Mouse (Mus musculus) kidney, postnatal 36 days (tissue): Measurements from ENCODE around the gene Lck.
"Not testable (repeated sequence)": the region's sequence is repeated elsewhere in the genome, so short reads cannot be mapped to it uniquely, and the experiment has no call there.

Experiments used
- DNase-seq, 2 experiments: peaks; one replicate each; pipeline ENCODE4 v3.0.0; 2021 to 2022; ENCODE audit warnings: mixed read lengths in 2 of 2

The Lck gene

DNA sequence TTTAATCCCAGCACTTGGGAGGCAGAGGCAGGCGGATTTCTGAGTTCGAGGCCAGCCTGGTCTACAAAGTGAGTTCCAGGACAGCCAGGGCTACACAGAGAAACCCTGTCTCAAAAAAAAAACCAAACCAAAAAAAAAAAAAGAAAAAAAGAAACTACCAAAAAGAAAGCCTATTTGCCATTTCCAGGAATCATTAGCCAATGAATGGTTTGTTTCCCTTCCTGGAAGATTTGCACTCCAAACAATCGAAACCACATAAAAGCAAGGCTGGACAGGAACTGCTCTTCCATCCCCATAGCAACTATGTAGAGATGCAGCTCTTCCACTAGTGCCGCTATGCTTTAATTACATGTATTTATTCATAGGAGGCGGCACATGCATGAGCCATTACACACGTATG, 18.9 kb downstream of the Lck start:
- not testable (repeated sequence) for DNase-seq

DNA sequence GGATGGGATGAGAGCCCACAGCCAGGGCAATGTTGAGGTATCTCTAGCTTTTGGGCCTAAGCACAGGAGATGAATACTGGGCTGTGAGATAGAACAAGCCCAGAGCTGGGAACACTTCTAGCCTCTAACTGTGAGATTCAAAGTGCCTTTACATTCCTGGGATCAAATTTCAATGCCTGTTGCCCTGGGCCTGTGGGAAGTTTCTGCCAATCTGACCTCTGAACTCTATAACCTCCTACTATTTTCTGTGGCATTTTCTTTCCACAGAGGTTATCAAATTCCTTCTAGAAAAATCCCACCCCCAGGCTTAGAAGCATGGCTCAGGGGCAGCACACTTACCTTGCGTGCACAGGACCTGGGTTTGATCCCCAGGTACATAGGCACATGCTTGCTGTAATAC, 23.1 kb downstream of the Lck start:
- DNase-seq = no peak

- peak; percentile 31 to 74 for DNase-seq
Observed at GRCm38 (mm10) chr4:129549306-129549705, 24.1 kb downstream of the Lck start.

GRCm38 (mm10) chr4:129547631-129548030, 25.8 kb downstream of the Lck start:
- not testable (repeated sequence) for DNase-seq

- no peak for DNase-seq
Observed at GRCm38 (mm10) chr4:129544106-129544505, 29.3 kb downstream of the Lck start.

GRCm38 (mm10) chr4:129542592-129543141, 30.8 kb downstream of the Lck start, which contains the start of gene Hdac1:
Gene Hdac1, minus strand, starts transcription at chr4:129542713.
- peak; percentile 99 for DNase-seq

- peak; percentile 8 to 27 for DNase-seq
Observed at GRCm38 (mm10) chr4:129541868-129542591, 31.4 kb downstream of the Lck start.

- DNase-seq = peak; percentile 18 to 69
Observed at GRCm38 (mm10) chr4:129540012-129540411, 33.4 kb downstream of the Lck start.

- not testable (repeated sequence) for DNase-seq
Observed at GRCm38 (mm10) chr4:129528901-129529300, 44.5 kb downstream of the Lck start.

- DNase-seq = no peak
Observed at GRCm38 (mm10) chr4:129525889-129526288, 47.6 kb downstream of the Lck start.

DNA sequence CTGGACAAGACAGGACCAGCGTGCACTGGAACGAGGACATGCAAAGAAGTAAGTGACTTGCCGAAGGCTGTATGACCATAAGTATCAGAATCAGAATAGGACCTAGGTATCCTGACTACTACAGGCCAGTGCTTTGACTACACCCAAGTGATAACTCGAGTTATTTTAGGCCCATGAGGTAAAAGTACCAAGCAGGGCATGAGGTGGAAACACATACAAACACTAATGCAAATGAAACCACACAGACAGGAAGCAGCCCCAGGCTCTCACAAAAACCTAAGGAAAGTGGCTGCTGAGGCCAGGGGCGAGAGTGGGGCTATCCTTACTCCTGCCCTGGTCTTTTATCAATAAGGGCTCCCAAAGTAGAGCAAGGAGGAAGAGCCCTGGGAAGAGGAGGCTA, 48.1 kb downstream of the Lck start:
- DNase-seq = no peak

DNA sequence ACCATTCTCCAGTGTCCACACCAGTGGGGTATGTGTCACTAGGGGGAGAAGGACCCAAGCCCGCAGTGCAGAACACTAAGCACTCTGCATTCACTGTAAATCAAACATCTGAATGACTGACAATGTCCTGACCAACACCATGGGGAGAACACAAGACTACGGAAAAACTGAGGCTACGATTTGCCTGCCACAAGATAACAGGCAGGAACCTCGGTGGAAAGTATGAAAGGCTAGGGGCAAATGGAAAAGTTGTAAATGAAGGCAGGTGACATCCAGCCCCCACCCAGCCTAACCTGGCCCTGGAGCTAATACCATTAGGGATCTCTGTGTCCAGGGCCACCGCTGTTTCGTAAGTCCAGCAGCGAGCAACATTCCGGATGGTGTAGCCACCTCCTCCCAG, 54.9 kb downstream of the Lck start:
- DNase-seq = no peak

DNA sequence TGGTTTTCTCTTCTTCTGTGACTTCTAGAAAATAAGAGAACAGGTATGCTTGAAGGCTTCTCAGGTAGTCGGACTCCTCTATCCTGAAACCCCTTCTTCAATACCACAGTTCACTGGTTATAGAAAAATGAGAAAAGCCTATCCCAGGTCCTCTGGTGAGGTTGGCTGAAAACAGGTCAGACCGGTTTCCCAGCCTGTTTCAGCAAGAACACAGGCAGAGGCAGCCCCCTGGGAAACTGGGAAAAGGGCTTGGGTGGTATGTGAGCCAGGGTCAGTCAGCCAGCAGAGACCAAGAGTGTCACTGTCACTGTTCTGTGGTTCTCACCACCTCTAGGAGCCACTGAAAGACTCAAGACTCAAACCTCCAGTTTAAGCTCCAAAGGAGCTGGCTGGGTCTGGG, 56.5 kb downstream of the Lck start:
- peak; percentile 64 to 67 for DNase-seq

- DNase-seq = peak; percentile 41 to 78
Observed at GRCm38 (mm10) chr4:129514300-129514898, 59.0 kb downstream of the Lck start.

- DNase-seq = no peak
Observed at GRCm38 (mm10) chr4:129513891-129514290, 59.5 kb downstream of the Lck start.

GRCm38 (mm10) chr4:129513086-129513767, 60.2 kb downstream of the Lck start, which contains the start of gene Marcksl1:
Gene Marcksl1, plus strand, starts transcription at chr4:129513581.
- peak; percentile 90 to 94 for DNase-seq

- no peak for DNase-seq
Observed at GRCm38 (mm10) chr4:129511413-129512096, 61.9 kb downstream of the Lck start.

- no peak for DNase-seq
Observed at GRCm38 (mm10) chr4:129510723-129511412, 62.6 kb downstream of the Lck start.

DNA sequence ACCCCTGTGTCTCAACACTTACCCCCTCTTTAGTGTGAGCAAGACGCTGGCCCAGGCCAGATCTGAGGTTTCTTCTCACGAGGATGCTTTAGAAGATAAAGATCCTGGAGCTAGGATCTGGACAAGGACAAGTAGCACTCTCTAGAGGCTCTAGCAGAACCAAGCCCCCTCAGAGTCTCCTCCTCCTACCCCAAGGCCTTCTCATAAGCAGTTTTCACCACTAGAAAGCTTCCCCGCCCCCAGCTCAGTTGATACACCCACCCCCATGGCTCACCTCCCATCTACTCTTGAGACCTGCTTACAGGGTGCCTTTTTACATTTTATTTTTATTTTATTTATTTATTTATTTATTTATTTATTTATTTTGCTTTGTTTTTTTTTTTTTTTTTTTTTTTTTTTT, 63.8 kb downstream of the Lck start:
- DNase-seq = no peak

DNA sequence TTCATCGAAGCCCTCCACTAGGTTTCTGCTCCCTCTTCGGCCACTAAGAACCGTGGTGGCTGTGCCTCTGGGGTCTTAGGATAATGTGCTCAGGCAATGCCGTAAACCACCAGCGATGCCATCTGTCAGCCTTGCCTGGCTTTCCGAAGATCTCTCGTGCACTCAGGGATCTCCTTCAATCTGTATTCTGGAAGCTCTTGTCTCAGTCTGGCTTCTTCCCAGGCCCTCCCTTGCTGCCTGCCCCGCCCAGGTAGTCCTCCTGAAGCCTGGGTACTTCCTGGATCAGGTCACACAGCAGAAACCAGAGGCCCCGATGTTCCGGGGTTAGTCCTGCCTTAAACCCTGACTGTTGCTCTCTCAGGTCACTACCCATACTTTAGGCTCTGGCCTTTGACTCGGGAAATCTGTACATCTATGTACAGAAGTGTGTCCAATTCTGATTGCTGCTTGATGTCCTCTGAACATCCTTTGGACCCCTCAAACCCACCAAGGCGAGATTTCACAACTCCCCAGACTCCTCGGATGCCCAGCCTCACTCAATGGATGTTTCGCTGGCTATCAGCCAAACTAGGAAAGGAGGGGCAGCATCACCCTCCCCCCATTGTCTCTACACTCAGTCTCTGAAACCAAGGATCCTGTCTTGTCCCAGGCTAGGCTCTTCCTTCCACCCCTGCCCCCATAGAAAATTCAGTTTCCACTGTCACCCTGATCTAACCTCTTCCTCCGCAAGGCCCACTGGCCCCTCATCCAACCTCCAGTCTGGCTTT, 64.4 kb downstream of the Lck start:
- peak; percentile 46 to 49 for DNase-seq

DNA sequence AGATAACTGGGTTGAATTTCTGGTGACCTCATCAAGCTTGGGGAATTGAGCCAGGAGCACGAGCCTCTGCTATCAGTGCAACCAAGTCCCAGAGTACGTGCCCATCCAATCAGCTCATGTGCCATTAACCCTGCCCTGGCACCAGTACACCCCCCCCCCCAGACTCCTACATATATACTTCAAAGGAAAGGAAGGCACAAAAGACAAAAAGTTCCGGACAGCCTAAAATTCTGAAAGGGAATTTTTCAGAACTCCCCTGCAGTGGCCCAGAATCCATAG, 65.3 kb downstream of the Lck start:
- no peak for DNase-seq
